Mouse (Mus musculus): ENCODE measurements around the gene Gldn.

Gene Gldn

GRCm38 (mm10) chr9:54287804-54288203 is 1.5 kb downstream of the Gldn start:
- Histone ChIP-seq H3K4me1 (replicated peaks; ENCODE audit: low read depth, low read length) (peaks cover 8% of the 10 kb centered on the region; the same call in 1 of the 2 replicates), H3K27me3 (ENCODE audit: insufficient read depth, low read length) (peaks cover 44% of the 10 kb centered on the region), H3K36me3 (ENCODE audit: insufficient read depth, low read length) (no peaks in the 10 kb centered on the region), H3K9me3 (ENCODE audit: low read length) (no peaks in the 10 kb centered on the region), H3K4me3 (replicated peaks; ENCODE audit: low read length) (no peak overlapping the region)
- TF ChIP-seq CTCF (conservative IDR thresholded peaks at IDR 0.05; ENCODE audit: low read length) (no peak), POU5F1 (IDR thresholded peaks at IDR 0.05; ENCODE audit: borderline replicate concordance, low read length) (no peak), NANOG (IDR thresholded peaks at IDR 0.05; ENCODE audit: borderline replicate concordance, low read length) (no peak)

GRCm38 (mm10) chr9:54299389-54299788 is 13.1 kb downstream of the Gldn start:
- Histone ChIP-seq H3K36me3 (ENCODE audit: insufficient read depth, low read length) (no peaks in the 10 kb centered on the region), H3K9me3 (ENCODE audit: low read length) (no peaks in the 10 kb centered on the region), H3K27me3 (ENCODE audit: insufficient read depth, low read length) (0 out of 2 replicates have a peak, but pooled peaks cover 3% of the 10 kb centered on the region), H3K4me1 (replicated peaks; ENCODE audit: low read depth, low read length) (peaks cover 8% of the 10 kb centered on the region), H3K4me3 (replicated peaks; ENCODE audit: low read length) (no peak overlapping the region)
- no peak for TF ChIP-seq CTCF (conservative IDR thresholded peaks at IDR 0.05; ENCODE audit: low read length)

- Histone ChIP-seq H3K27me3 (ENCODE audit: insufficient read depth, low read length) (0 out of 2 replicates have a peak, but pooled peaks cover 3% of the 10 kb centered on the region), H3K9me3 (ENCODE audit: low read length) (no peaks in the 10 kb centered on the region), H3K4me1 (replicated peaks; ENCODE audit: low read depth, low read length) (peaks cover 8% of the 10 kb centered on the region), H3K4me3 (replicated peaks; ENCODE audit: low read length) (no peak overlapping the region), H3K36me3 (ENCODE audit: insufficient read depth, low read length) (no peaks in the 10 kb centered on the region)
- no peak for TF ChIP-seq NANOG (IDR thresholded peaks at IDR 0.05; ENCODE audit: borderline replicate concordance, low read length)
- TF ChIP-seq POU5F1 (IDR thresholded peaks at IDR 0.05; ENCODE audit: borderline replicate concordance, low read length) = no peak
- TF ChIP-seq CTCF (conservative IDR thresholded peaks at IDR 0.05; ENCODE audit: low read length) = no peak
Observed at GRCm38 (mm10) chr9:54299792-54300191, 13.5 kb downstream of the Gldn start.

- peaks cover 8% of the 10 kb centered on the region for H3K4me1 ChIP-seq (replicated peaks; ENCODE audit: low read depth, low read length)
- 0 out of 2 replicates have a peak, but pooled peaks cover 3% of the 10 kb centered on the region for H3K27me3 ChIP-seq (ENCODE audit: insufficient read depth, low read length)
- H3K9me3 ChIP-seq (ENCODE audit: low read length) = no peaks in the 10 kb centered on the region
- H3K4me3 ChIP-seq (replicated peaks; ENCODE audit: low read length) = no peak overlapping the region
- no peaks in the 10 kb centered on the region for H3K36me3 ChIP-seq (ENCODE audit: insufficient read depth, low read length)
- TF ChIP-seq NANOG (IDR thresholded peaks at IDR 0.05; ENCODE audit: borderline replicate concordance, low read length) = no peak
- no peak for TF ChIP-seq POU5F1 (IDR thresholded peaks at IDR 0.05; ENCODE audit: borderline replicate concordance, low read length)
- no peak for TF ChIP-seq CTCF (conservative IDR thresholded peaks at IDR 0.05; ENCODE audit: low read length)
Observed at GRCm38 (mm10) chr9:54301255-54301654, 15.0 kb downstream of the Gldn start.

GRCm38 (mm10) chr9:54308209-54308608 is 21.9 kb downstream of the Gldn start:
- no peak for TF ChIP-seq POU5F1 (IDR thresholded peaks at IDR 0.05; ENCODE audit: borderline replicate concordance, low read length)
- no peak for TF ChIP-seq CTCF (conservative IDR thresholded peaks at IDR 0.05; ENCODE audit: low read length)
- no peak for TF ChIP-seq NANOG (IDR thresholded peaks at IDR 0.05; ENCODE audit: borderline replicate concordance, low read length)
- H3K4me3 ChIP-seq (replicated peaks; ENCODE audit: low read length) = no peak overlapping the region
- H3K4me1 ChIP-seq (replicated peaks; ENCODE audit: low read depth, low read length) = no peaks in the 10 kb centered on the region
- H3K27me3 ChIP-seq (ENCODE audit: insufficient read depth, low read length) = no peaks in the 10 kb centered on the region
- no peaks in the 10 kb centered on the region for H3K9me3 ChIP-seq (ENCODE audit: low read length)
- no peaks in the 10 kb centered on the region for H3K36me3 ChIP-seq (ENCODE audit: insufficient read depth, low read length)

GRCm38 (mm10) chr9:54308751-54309358 is 22.6 kb downstream of the Gldn start:
- Histone ChIP-seq H3K4me3 (replicated peaks; ENCODE audit: low read length) (no peak overlapping the region), H3K9me3 (ENCODE audit: low read length) (no peaks in the 10 kb centered on the region), H3K4me1 (replicated peaks; ENCODE audit: low read depth, low read length) (no peaks in the 10 kb centered on the region), H3K27me3 (ENCODE audit: insufficient read depth, low read length) (no peaks in the 10 kb centered on the region), H3K36me3 (ENCODE audit: insufficient read depth, low read length) (no peaks in the 10 kb centered on the region)
- TF ChIP-seq POU5F1 (IDR thresholded peaks at IDR 0.05; ENCODE audit: borderline replicate concordance, low read length) (no peak), NANOG (IDR thresholded peaks at IDR 0.05; ENCODE audit: borderline replicate concordance, low read length) (no peak), CTCF (conservative IDR thresholded peaks at IDR 0.05; ENCODE audit: low read length) (no peak)

- TF ChIP-seq NANOG (IDR thresholded peaks at IDR 0.05; ENCODE audit: borderline replicate concordance, low read length) (no peak), CTCF (conservative IDR thresholded peaks at IDR 0.05; ENCODE audit: low read length) (peak; percentile 8; the same call in 1 of the 2 replicates)
- H3K27me3 ChIP-seq (ENCODE audit: insufficient read depth, low read length) = peaks cover 11% of the 10 kb centered on the region; the same call in 1 of the 2 replicates
- no peak overlapping the region for H3K4me3 ChIP-seq (replicated peaks; ENCODE audit: low read length)
Observed at GRCm38 (mm10) chr9:54316363-54316762, 30.1 kb downstream of the Gldn start.

GRCm38 (mm10) chr9:54323456-54323855 is 37.2 kb downstream of the Gldn start:
- TF ChIP-seq POU5F1 (IDR thresholded peaks at IDR 0.05; ENCODE audit: borderline replicate concordance, low read length) = no peak
- peak; percentile 50 for TF ChIP-seq CTCF (conservative IDR thresholded peaks at IDR 0.05; ENCODE audit: low read length)

More at GRCm38 (mm10) chr9:54316363-54316762, 30.1 kb downstream of the Gldn start:
- no peaks in the 10 kb centered on the region for H3K9me3 ChIP-seq (ENCODE audit: low read length)
- H3K4me1 ChIP-seq (replicated peaks; ENCODE audit: low read depth, low read length) = no peaks in the 10 kb centered on the region
- H3K36me3 ChIP-seq (ENCODE audit: insufficient read depth, low read length) = no peaks in the 10 kb centered on the region

GRCm38 (mm10) chr9:54329201-54329600 is 42.9 kb downstream of the Gldn start:
- no peaks in the 10 kb centered on the region for H3K9me3 ChIP-seq (ENCODE audit: low read length)

More at GRCm38 (mm10) chr9:54323456-54323855, 37.2 kb downstream of the Gldn start:
- no peaks in the 10 kb centered on the region for H3K36me3 ChIP-seq (ENCODE audit: insufficient read depth, low read length)
- no peaks in the 10 kb centered on the region for H3K9me3 ChIP-seq (ENCODE audit: low read length)
- H3K4me1 ChIP-seq (replicated peaks; ENCODE audit: low read depth, low read length) = no peaks in the 10 kb centered on the region
- no peak overlapping the region for H3K4me3 ChIP-seq (replicated peaks; ENCODE audit: low read length)
- H3K27me3 ChIP-seq (ENCODE audit: insufficient read depth, low read length) = no peaks in the 10 kb centered on the region

More at GRCm38 (mm10) chr9:54329201-54329600, 42.9 kb downstream of the Gldn start:
- TF ChIP-seq CTCF (conservative IDR thresholded peaks at IDR 0.05; ENCODE audit: low read length) (no peak), POU5F1 (IDR thresholded peaks at IDR 0.05; ENCODE audit: borderline replicate concordance, low read length) (no peak), NANOG (IDR thresholded peaks at IDR 0.05; ENCODE audit: borderline replicate concordance, low read length) (no peak)
- H3K4me3 ChIP-seq (replicated peaks; ENCODE audit: low read length) = no peak overlapping the region
- H3K36me3 ChIP-seq (ENCODE audit: insufficient read depth, low read length) = no peaks in the 10 kb centered on the region
- H3K27me3 ChIP-seq (ENCODE audit: insufficient read depth, low read length) = no peaks in the 10 kb centered on the region; the same call in 1 of the 2 replicates
- H3K4me1 ChIP-seq (replicated peaks; ENCODE audit: low read depth, low read length) = no peaks in the 10 kb centered on the region
